Mouse (Mus musculus): Measurements from ENCODE around the gene Adcy6. TPM values are rescaled to one million over a fixed set of nuclear protein-coding genes. Genes with fewer than 3 reads are reported as not detected.

Adcy6 gene
- total and polyA plus RNA-seq, 3 experiments: 76.0 to 77.3 TPM; not detected in 1

- TF ChIP-seq BHLHE40 (IDR thresholded peaks at IDR 0.05; ENCODE audit: borderline replicate concordance, low read depth, low read length): peak; percentile 71; the same call in 1 of the 2 replicates
- peak; percentile 92 to 99 for TF ChIP-seq POLR2A (IDR thresholded peaks at IDR 0.05; ENCODE audit: control insufficient read depth in 1 of 2, insufficient read depth in 1 of 2, low read depth in 1 of 2, low read length in 2 of 2, poor library complexity in 1 of 2)
- TF ChIP-seq JUND (IDR thresholded peaks at IDR 0.05; ENCODE audit: low read depth, low read length): no peak
Observed at GRCm38 (mm10) chr15:98567278-98568134, 42.4 kb downstream of the Adcy6 start (continued).

DNA sequence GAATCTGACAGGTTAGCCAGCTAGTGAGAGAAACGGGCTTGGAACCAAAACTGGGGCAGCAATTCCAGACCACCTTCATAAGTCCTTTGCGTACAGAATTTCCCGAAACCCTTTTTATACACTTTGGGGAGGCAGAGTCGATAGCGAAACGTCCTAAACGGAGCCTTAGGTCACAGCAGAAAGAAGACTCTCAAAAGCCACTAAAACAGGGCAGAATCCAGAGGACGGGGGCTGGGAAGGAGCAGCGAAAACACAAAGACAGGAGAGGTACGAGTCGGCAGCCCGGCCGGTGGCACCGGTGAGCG, 43.0 kb downstream of the Adcy6 start:
- H3K36me3 ChIP-seq (ENCODE audit: control insufficient read depth in 1 of 2, insufficient read depth in 2 of 2, low read length in 2 of 2): peaks cover 23 to 48% of the 10 kb centered on the region in 2 experiments
- no peak for DNase-seq (ENCODE audit: low read depth, low spot score)
- no peaks in the 10 kb centered on the region for H3K9me3 ChIP-seq (replicated peaks; ENCODE audit: insufficient read depth, low read length)
- H3K27me3 ChIP-seq (ENCODE audit: control insufficient read depth in 1 of 2, insufficient read depth in 2 of 2, low read length in 2 of 2): no peaks in the 10 kb centered on the region
- peak overlapping the region; percentile 92 for H3K27ac ChIP-seq (ENCODE audit: control insufficient read depth, low read depth, low read length)
- peak overlapping the region; percentile 76 to 83 for H3K4me3 ChIP-seq (ENCODE audit: control insufficient read depth in 1 of 2, insufficient read depth in 1 of 2, low read depth in 2 of 2, low read length in 2 of 2)
- peaks cover 0 to 28% of the 10 kb centered on the region in 2 experiments; a peak in 3 of 4 replicates for H3K4me1 ChIP-seq (ENCODE audit: control insufficient read depth in 1 of 2, insufficient read depth in 2 of 2, low read length in 2 of 2)
- peaks cover 62% of the 10 kb centered on the region for H3K79me2 ChIP-seq (ENCODE audit: control insufficient read depth, insufficient read depth, low read length, poor library complexity)
- peak overlapping the region; percentile 81 for H3K9ac ChIP-seq (ENCODE audit: control insufficient read depth, low read depth, low read length, poor library complexity, severe bottlenecking)
- TF ChIP-seq EP300 (IDR thresholded peaks at IDR 0.05; ENCODE audit: low read depth in 1 of 2, low read length in 2 of 2) (no peak), CHD1 (IDR thresholded peaks at IDR 0.05; ENCODE audit: low read depth, low read length) (peak; percentile 94), GATA1 (IDR thresholded peaks at IDR 0.05; ENCODE audit: low read depth, low read length) (no peak)

DNA sequence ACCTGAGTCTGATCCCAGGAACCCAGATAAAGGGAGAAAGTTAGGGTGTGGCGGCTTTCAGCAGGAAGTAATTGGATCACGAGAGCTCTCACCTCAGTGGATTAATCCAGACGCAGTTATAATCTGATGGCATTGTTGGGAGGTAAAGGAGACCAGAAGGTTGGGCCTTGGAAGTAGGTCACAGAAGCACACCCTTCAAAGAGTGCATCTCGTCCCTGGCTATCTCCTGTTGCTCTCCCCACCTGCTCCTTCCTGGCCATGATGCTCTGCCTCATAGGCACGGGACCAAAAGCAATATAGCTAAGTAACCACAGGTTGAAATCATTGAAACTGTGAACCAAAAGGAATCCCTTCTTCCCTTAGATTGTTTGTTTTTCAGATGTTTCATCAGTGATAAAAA, 52.7 kb downstream of the Adcy6 start:
- no peaks in the 10 kb centered on the region for H3K9me3 ChIP-seq (replicated peaks; ENCODE audit: insufficient read depth, low read length)
- H3K4me1 ChIP-seq (ENCODE audit: control insufficient read depth in 1 of 2, insufficient read depth in 2 of 2, low read length in 2 of 2): no peaks in the 10 kb centered on the region
- TF ChIP-seq GABPA (IDR thresholded peaks at IDR 0.05; ENCODE audit: low read depth, low read length) (no peak), MAX (IDR thresholded peaks at IDR 0.05; ENCODE audit: low read length) (no peak), MYC (IDR thresholded peaks at IDR 0.05; ENCODE audit: low read depth, low read length) (no peak), KAT2A (conservative IDR thresholded peaks at IDR 0.05; ENCODE audit: low read depth, low read length) (no peak), USF2 (IDR thresholded peaks at IDR 0.05; ENCODE audit: borderline replicate concordance in 1 of 2, insufficient read depth in 1 of 2, low read depth in 1 of 2, low read length in 2 of 2) (no peak), CHD1 (IDR thresholded peaks at IDR 0.05; ENCODE audit: low read depth, low read length) (no peak), NELFE (IDR thresholded peaks at IDR 0.05; ENCODE audit: low read depth, low read length) (no peak), HCFC1 (IDR thresholded peaks at IDR 0.05; ENCODE audit: low read depth, low read length) (no peak), BHLHE40 (IDR thresholded peaks at IDR 0.05; ENCODE audit: borderline replicate concordance, low read depth, low read length) (no peak)
- H3K27ac ChIP-seq (ENCODE audit: control insufficient read depth, low read depth, low read length): no peak overlapping the region
- peaks cover 32% of the 10 kb centered on the region for H3K79me2 ChIP-seq (ENCODE audit: control insufficient read depth, insufficient read depth, low read length, poor library complexity)
- no peak overlapping the region for H3K9ac ChIP-seq (ENCODE audit: control insufficient read depth, low read depth, low read length, poor library complexity, severe bottlenecking)
- H3K36me3 ChIP-seq (ENCODE audit: control insufficient read depth in 1 of 2, insufficient read depth in 2 of 2, low read length in 2 of 2): peaks cover 3 to 66% of the 10 kb centered on the region in 2 experiments
- no peaks in the 10 kb centered on the region for H3K27me3 ChIP-seq (ENCODE audit: control insufficient read depth in 1 of 2, insufficient read depth in 2 of 2, low read length in 2 of 2)
- no peak for DNase-seq (ENCODE audit: low read depth, low spot score)
- no peak overlapping the region for H3K4me3 ChIP-seq (ENCODE audit: control insufficient read depth in 1 of 2, insufficient read depth in 1 of 2, low read depth in 2 of 2, low read length in 2 of 2)
